Mouse (Mus musculus): ENCODE measurements around the gene Atxn7l1.

The Atxn7l1 gene

GRCm38 (mm10) chr12:33284344-33284936 lies 136.9 kb downstream of the Atxn7l1 start:
- DNase-seq, result no peak

GRCm38 (mm10) chr12:33285354-33285753 lies 137.9 kb downstream of the Atxn7l1 start:
- DNase-seq, result no peak

GRCm38 (mm10) chr12:33285933-33286649 lies 138.6 kb downstream of the Atxn7l1 start:
- DNase-seq, result no peak

- DNase-seq, result no peak
These were observed 140.2 kb downstream of the Atxn7l1 start for GRCm38 (mm10) chr12:33287686-33288085.

GRCm38 (mm10) chr12:33288746-33289145 lies 141.3 kb downstream of the Atxn7l1 start:
- no peak for DNase-seq

GRCm38 (mm10) chr12:33302070-33302469 lies 154.6 kb downstream of the Atxn7l1 start:
- peak; percentile 58 to 77 for DNase-seq

GRCm38 (mm10) chr12:33302523-33303383 lies 155.3 kb downstream of the Atxn7l1 start:
- peak; percentile 50 to 70 for DNase-seq

GRCm38 (mm10) chr12:33303384-33303770 lies 155.9 kb downstream of the Atxn7l1 start:
- DNase-seq, result no peak

GRCm38 (mm10) chr12:33305106-33305505 lies 157.6 kb downstream of the Atxn7l1 start:
- no peak for DNase-seq

GRCm38 (mm10) chr12:33306476-33306875 lies 159.0 kb downstream of the Atxn7l1 start:
- DNase-seq, result no peak

- DNase-seq, result no peak
These were observed 161.2 kb downstream of the Atxn7l1 start for GRCm38 (mm10) chr12:33308668-33309067.

GRCm38 (mm10) chr12:33313828-33314671 lies 166.6 kb downstream of the Atxn7l1 start:
- DNase-seq, result peak; percentile 57 to 71

GRCm38 (mm10) chr12:33314924-33315643 lies 167.6 kb downstream of the Atxn7l1 start:
- peak; percentile 73 to 86 for DNase-seq

- peak in 1 of 2 experiments; percentile 61 for DNase-seq
These were observed 168.3 kb downstream of the Atxn7l1 start for GRCm38 (mm10) chr12:33315804-33316203.

- no peak for DNase-seq
These were observed 170.5 kb downstream of the Atxn7l1 start for GRCm38 (mm10) chr12:33317792-33318530.

GRCm38 (mm10) chr12:33322547-33322946 lies 175.1 kb downstream of the Atxn7l1 start:
- DNase-seq, result no peak

GRCm38 (mm10) chr12:33323821-33324220 lies 176.3 kb downstream of the Atxn7l1 start:
- no peak for DNase-seq

GRCm38 (mm10) chr12:33325424-33325823 lies 177.9 kb downstream of the Atxn7l1 start:
- no peak for DNase-seq

GRCm38 (mm10) chr12:33332046-33332445 lies 184.6 kb downstream of the Atxn7l1 start:
- DNase-seq, result no peak

- DNase-seq, result no peak
These were observed 185.3 kb downstream of the Atxn7l1 start for GRCm38 (mm10) chr12:33332796-33333195.

- peak; percentile 59 to 68 for DNase-seq
These were observed 186.4 kb downstream of the Atxn7l1 start for GRCm38 (mm10) chr12:33333914-33334313.
